Mouse (Mus musculus) spleen, adult 2 months (tissue): ENCODE measurements around the gene Slc25a22.

Experiments used
- CTCF ChIP-seq: fragments of 200-500 bp; IDR thresholded peaks from 2 replicates; pipeline ENCODE4 v1.5.1; 2011; ENCODE audit warnings: mild to moderate bottlenecking, inconsistent platforms; ENCODE audit not compliant: insufficient read depth, insufficient read length, insufficient replicate concordance; ENCODE audit errors: extremely low read depth
- POLR2A ChIP-seq: fragments of 200-500 bp; IDR thresholded peaks from 2 replicates; pipeline ENCODE4 v1.6.1; 2011; ENCODE audit warnings: low read depth, low read length, inconsistent platforms

DNA sequence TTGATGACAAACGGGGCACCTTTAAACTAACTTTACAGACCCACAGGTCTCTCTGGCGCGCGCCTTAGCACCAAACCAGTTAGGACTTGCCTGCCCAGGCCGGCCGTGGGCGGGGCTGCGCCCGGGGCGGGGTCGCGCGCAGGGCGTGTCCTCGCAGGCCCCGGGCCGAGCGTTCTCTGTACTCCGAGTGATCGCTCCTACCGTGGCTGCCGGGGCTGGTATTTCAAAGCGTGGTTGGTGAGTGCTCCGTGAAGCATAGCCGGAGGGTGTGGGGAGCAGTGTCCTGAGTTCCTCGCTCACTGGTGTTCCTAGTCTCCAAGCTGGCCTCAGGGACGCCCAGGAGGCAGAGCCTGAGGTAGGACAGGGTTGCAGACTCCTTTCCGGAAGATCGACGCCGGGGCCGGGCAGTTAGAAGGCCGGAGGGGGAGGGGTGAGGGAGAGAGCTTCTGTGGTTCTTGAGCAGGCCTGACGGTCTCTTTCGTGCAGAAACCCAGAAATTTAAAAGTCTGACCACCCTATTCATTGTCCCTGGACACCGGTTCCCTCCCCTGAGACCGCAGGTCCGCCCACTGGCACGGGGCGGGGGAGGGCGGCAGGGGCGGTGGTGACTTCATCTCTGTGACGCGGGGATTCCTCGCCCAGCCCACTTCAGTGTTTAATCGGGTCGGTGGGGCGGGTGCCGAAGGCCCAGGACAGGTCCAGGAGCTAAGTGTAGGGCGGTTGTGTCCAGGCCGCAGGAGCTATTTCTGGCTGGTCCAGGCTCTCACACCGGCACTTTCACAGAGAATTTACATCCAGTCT is 29.7 kb upstream of the Slc25a22 start, which contains the start of gene Cd151:
- TF ChIP-seq CTCF (no peak), POLR2A (no peak)
